Mouse (Mus musculus): ENCODE measurements around the gene Myo1e.

Myo1e gene

DNA sequence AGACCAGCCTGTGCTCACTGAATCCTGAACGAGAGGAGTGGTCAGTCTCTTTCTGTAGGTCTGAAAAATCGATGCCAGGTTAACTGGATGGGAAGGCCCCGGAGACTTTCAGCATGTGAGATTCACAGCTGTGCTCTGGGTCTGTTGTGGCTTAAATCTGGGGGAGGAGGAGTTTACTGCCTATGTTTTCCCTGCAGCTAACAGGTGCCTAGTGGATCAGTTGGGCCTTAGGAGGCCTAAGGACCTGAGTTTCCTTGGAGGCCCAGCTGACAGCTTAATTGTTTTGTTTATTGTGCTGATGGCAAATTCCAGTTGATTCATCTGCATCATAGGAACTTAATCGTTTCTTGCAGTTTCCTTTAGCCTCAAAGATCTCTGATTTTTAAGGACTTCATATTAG, 16.0 kb downstream of the Myo1e start:
- DNase-seq = no peak

DNA sequence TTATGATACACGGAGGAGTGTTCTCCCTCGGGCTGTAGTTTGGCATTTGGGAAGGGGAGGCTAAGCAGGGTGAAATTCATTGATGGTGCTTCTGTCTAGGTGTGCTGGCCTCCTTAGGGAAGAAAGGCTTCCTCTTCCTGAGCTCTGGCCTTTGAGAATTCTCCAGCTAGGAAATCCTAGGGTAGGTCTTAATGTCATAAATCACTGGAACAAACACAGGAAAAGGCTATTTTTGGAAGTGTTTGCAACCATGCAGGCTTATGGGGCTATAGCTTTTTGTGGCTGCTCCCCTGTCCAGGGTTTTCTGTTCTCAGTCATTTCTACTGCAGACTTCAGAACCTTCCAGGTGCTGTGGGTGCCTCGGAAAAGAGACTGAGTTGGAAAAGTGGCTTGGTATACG, 16.9 kb downstream of the Myo1e start:
- DNase-seq = no peak

DNA sequence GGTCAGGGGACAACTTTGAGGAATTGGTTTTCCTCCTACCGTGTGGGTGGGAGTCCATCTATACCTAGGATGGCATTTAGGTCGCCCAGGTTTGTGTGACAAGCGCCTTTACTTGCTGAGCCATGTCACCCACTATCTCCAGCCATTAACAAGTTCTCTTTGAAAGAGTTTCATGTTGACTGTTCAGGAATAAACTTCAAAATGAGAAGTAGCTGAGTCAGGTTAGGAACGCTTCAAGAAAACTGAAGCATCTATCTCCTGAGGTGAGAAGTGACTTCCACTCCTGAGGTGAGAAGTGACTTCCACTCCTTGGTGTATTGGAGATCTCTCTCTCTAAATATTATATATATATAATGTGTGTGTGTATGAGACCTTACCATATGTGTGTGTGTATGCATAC, 19.2 kb downstream of the Myo1e start:
- DNase-seq = no peak

DNA sequence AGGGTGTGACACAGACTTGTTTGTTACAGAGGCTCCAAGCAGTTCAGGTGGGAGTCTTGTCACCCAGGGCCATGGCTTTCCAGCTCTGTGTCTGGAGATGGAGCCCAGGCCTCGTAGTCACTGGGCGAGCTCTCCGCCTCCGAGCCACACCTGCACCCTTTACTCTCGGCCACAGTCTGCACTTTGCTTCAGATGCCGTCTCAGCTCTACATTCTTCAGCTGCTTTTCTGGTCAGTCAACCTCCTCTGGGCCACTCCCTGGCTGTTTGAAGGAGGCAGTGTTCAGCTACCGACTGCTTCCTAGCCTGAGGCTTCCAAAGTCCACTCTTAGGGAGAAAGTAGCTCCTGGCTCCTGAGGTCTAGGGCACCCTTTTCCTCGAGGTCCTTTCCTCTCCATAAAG, 22.7 kb downstream of the Myo1e start:
- no peak for DNase-seq

DNA sequence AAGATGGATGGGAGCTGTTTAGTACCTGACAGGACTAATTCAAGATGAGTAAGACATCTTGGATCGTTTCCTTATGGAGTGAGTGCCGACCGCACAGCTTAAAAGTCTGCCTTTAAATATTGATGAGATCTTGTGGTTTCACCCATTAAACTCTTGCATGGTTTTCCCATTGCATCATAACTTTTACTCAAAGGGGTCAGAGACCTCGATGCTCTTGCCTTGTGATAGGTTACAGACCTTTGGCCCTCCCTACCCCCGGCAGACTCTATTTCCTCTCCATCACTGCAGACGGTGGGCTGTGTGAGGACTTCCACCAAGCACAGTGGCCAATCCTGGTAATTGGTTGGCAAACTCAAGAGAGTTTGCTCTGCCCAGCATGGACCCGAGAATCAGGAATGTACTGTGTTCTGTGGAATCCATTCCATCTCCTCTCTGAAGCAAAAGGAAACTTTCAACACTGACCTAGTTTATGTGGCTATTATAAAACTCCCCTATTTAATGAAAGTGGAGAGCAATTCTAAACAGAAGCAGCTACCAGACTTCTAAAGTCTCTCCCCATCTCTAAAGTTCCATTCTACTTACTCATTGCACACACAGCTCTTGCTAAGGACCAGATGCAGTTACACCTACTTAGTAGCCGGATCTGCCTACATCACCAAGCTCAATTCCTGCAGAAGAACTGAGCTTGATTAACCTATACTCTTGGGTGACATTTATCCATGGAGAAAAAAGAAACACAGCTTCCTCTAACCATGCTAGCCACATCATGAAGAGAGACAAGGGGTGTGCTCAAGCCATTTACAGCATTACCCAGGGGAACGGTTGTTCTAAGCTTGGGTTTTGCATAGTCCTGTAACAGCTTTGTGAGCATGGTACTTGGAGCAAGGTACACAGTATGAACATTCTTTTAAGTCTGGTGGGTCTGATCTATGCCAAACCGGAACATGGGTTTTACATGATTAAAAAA, 25.2 kb downstream of the Myo1e start:
- no peak for DNase-seq

DNA sequence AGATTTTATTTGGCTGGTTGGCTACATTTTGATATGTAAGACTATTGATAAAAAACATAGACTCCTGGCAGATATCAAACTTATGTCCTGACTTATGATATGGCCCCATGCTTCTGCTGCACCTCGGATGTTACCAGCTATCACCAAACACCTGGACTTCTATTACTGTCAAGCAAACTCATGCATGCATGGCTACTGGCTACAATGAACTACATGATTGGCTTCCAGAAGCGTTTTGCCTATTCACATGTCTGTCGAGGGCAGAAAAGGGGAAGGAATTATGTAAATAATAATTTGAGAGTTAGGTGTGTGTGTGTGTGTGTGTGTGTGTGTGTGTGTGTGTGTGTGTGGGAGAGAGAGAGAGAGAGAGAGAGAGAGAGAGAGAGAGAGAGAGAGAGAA, 30.0 kb downstream of the Myo1e start:
- no peak for DNase-seq

DNA sequence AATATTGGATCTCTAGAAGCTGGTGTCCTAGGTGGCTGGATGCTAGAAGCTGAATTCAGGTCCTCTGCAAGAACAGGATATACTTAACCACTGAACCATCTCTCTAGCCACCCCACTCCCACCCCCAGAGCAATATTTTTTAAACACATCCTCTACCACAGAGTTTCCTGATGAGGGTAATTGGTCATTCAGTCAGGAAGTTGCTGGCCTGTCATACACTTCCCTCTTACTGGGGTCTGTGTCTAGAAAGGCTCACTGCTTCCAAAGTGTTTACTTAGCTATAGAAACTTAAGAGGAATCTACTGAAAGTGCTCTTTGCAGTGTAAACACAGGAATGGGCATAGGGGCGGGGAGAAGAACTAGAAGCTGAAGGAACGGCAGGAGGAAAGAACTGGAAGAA, 30.4 kb downstream of the Myo1e start:
- DNase-seq = no peak

DNA sequence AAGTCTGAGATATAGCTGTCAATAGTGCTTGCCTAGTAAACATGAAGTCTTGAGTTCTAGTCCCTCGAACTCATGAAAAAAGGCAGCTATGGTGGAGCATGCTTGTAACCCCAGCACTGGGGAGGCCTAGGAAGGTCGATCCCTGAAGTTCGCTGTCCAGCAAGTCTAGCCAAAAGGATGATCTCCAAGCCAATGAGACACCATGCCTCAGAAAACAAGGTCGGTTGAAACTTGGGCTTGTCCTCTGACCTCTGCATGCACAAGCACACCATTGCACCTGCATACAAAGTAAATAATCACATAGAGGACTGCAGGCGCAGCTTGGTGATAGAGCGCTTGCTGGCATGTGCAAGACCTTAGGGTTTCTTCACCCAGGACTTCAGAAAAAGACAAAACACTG, 31.2 kb downstream of the Myo1e start:
- no peak for DNase-seq

DNA sequence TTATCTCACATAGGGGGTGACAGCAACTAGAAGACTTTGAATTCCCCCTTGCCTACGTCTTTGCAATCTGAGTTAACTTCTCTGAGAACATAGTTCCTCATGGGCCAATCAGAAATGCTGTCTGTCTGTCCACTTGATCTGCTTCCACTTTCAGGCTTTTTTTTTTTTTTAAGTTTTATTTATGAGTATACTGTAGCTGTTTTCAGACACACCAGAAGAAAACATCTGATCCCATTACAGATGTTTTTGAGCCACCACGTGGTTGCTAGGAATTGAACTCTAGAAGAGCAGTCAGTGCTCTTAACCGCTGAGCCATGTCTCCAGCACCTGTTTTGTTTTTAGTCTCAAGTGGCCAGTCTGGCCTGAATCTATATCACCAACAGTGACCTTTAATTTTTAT, 32.1 kb downstream of the Myo1e start:
- no peak for DNase-seq

DNA sequence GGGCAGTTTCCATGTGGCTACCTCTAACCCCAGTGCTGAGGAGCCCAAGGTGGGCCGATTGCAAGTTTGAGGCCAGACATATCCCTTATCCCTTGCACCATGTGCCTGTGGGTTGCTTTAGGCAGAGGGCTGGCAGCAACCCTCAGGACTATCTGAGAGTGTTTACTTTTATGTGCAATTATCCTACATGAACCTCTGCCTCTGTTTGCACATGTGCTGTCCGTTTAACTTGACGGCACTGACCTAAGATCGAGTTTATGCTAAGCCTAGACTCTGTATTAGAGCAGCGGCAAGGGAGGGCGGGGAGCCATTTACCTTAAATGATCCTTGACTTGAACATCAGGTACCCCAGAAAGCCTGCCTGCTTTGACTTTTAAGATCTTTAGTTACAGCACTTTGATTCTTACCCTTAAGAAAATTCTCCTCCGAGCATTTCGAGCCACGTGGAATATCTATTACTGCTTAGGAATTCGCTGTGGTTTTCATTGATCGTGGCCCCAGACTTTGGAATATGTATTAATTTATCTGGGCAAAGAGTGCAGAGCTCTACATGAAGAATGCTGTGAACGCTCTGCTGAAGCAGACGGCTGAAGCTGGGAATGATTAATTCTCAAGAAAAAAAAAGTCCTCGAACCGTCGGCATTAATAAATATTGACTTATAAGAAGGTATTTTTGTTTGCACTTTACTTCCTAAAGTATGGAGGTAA, 33.7 kb downstream of the Myo1e start:
- DNase-seq = no peak

DNA sequence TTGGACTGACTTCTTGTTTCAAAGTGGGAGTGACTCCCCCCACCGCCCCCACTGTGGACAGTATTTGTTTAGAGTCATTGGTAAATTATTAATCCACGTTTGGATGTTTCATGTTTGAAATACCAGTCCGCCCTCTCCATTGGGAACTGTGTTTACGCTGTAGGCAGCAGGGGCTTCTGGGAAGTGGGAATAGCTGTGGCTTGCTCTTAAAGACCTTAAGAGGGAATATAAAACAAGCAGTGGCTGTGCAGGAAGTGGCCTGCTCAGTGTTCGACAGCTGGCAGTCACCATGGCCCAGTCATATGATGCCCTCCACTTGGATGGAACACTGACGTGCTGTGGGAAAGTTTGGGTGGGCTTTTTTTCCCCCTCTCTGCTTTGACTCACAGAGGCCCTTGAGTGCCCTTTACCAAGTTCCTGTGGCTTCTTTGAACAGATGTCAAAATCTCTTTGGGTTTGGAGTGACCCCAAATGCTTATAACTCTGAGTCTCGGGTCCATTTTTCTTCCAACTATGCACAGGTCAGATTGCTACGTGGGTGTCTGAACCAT, 34.3 kb downstream of the Myo1e start:
- DNase-seq = no peak

DNA sequence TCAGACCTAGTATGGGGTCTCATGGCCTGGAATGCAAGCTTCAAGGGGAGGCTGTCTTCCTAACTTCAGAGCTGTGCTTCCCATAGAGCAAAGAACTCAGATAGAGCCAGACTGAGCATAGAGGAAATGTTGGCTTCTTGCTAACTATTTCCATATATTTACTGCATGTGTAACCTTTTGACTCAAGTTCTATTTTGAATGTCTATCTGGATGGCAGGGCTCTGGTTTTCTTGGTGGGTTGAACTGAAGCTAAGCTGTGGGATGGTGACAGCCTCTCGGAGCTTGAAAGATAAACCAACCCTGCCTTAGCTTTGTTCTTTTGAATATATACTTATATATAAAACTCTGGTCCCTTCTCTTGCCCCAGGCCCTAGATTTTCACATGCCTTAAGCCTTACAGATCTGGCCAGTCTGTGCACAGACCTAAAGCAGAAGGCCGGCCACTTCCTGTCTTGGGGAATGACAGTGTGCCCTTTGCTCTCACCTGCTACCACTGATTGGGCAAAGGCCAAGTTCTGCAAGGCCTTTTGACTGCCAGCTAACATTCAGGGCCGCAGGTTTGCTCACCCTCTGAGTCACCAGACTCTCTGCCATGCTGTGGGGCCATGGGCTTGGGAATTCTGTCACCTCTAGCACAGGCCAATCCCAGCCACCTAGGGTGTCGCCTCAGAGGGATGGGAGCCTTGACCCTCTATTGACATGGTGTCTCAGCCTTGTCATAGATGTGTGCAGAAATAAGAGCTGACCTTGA, 35.1 kb downstream of the Myo1e start:
- no peak for DNase-seq

DNA sequence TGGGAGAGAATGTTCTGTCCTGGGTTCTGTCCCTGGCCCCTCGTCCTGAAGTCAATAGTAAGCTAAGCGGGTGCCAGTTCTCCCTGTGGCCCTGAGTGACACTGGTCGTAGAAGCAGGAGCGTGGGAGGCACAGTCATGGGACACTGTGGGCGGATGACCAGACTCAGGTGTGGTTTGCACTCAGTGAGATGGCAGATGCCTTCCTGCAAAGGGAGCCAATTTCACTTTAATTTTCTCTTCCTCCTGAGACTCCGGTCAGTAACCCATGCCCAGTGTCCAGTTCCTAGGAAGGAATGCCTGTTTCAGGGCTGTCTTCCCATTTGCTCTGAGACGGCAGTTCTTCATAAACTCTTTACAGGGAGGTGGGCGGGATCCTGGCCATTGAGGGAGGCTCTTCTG, 36.1 kb downstream of the Myo1e start:
- DNase-seq = no peak

DNA sequence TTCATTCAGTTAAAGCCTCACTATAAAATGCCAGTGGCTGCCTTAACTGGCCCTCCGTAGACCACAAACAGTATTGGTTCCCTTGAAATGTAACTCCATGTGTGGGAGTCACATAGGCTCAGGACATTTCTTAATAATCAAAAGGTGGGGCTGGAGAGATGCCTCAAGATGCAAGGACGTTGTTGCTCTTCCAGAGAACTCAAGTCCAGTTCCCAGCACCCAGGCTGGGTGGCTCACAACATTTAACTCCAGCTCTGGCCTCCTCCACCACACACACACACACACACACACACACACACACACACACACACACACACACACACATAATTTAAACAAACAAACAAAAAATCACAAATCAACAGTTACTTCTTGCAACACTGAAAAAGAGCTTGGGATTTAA, 36.6 kb downstream of the Myo1e start:
- no peak for DNase-seq

DNA sequence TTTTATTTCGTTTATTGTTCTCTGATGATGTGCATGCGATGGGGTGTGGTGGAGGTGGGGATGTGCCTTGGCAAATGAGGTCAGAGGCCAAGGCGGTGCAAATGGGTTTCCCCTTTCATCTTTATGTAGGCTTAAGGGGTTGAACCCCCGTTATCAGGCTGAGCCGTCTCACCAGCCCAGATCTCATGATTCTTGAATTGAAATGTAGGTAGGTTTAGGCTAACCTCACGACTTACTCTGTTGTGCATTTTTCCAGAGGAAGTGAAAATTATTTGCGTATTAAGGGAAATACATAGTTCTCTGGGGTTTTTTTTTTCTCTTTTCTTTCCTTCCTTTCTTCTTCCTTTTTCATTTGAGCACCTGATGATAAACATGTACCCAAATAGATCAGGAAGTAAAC, 37.0 kb downstream of the Myo1e start:
- DNase-seq = no peak

DNA sequence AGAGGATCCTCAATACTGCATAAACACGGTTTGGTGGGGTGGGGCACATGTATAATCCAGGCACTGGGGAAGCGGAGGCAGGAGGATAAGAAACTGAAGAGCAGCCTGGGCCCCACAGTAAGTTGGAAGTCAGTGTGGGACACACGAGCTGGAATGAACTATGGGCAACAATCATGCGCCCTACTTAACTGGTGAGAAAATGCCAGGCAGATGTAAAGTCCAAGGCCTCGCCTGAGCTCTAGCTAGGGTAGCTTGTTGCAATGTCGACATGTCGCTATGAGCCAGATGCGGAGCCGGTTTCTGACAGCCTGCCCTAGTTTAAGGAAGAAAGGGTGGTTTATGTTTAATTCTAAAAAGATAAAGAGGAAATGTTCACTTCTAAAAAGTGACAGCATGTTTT, 37.9 kb downstream of the Myo1e start:
- DNase-seq = no peak

DNA sequence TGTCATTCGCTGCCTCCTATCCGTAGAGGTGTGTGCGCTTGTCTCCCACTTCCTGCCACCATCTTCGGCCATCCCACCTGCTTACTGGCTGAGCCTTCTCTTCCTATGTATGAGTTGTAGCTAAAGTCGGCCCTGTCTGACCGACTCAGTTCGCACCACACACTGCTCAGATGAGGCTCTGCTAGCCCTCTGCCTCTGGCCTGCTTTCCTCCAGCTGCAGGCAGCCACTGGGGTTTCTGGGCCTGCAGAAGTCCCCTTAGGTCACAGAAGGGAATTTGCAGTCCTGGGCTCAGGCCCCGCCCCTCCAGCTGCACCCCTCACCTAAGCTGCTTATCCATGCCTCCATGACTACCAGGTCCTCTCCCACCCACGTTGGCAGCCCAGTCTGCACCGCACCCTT, 39.3 kb downstream of the Myo1e start:
- no peak for DNase-seq

DNA sequence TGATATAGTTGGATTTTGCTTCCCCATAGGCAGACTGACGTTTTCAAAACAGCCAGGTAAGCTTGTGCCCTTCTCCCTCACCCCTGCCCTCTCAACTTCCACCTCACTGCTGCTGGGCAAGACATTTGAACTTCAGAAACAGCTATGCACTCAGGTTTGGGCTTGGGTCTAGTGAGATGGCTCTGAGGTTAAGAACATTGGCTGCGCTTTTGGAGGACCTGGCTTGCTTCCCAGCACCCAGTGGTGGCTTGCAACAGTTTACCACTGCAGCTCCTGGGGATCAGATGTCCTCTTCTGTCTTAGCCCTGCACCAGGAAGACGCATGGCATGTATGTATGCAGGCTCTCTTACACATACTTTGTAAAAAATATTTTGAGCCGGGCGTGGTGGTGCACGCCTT, 40.9 kb downstream of the Myo1e start:
- DNase-seq = no peak

DNA sequence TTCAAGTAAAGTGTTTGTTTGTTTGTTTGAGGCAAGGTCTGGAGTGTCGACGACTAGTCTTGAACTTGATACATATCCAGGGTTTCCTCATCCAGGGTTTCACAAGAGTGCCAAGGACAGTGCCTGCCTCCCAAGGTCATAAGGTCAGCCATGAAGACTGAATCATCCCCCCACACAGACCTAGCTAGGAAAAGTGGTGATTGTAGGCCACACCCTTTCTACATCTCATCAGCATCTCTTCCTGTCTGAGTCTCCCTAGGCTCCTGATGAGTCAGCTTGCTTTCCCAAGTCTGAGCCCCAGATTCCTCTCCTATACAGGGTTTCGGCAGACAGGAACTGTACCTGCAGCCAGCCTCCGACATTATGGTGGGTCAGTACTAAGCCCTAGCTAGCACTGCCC, 41.7 kb downstream of the Myo1e start:
- no peak for DNase-seq

DNA sequence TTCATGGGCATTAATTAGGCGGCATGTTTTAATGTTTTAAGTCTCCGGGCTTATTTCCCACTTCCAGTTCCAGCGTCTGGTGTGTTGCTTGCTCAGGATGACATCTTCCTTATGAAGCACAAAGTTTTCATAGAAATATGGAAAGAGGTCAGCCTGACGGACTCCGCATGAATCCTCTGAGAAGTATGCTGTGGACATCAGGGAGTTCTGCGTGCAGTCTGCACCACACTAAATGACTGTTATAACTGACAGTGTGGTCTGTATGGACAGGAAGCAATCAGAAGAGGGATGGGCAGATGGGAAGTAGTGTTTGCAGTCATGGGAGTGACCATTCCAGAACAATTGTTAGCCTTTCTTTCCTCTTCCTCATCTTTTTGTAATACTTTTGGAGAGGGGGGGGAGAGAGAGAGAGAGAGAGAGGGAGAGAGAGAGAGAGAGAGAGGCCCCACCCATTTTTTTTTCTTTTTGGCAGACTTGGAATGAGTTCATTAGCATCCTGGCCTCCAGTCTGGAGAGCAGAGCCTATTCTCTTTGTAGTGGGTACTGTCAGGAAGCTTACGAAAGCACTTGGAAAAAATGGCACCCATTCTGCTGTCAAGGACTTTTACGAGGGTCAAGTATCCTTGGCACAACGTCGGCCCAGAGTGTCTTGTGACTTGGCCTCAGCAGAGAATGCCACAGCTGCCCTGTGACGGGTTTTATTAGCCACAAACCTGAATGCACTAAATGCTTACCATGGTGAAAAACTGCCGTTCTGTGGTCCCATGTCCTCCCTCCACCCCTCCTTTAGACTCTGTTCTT, 42.9 kb downstream of the Myo1e start:
- DNase-seq = no peak

DNA sequence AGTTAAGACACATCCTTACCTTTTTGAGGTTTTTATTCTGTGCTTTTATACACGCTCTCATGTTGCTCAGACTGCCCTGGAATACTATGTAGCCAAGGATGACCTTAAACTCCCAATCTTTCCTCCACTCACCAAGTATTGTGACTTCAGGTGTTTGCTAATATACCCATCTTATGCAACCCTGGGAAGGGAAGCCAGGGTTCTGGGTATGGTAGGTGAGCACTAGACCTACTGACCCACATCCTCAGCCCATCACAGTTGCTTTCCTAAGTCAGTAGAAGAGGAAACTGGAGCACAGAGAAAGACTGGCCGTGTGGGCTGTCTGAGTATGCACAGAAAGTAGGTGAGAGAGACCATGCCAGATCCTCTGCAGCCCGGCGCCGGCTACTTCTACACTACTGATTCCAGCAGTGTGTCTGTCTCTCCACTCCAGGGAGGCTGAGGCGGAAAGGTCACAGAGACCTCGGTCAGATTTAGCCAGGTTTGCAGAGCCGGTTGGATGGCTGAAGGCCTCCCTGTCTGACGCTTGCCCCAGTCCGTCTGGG, 44.4 kb downstream of the Myo1e start:
- DNase-seq = no peak

DNA sequence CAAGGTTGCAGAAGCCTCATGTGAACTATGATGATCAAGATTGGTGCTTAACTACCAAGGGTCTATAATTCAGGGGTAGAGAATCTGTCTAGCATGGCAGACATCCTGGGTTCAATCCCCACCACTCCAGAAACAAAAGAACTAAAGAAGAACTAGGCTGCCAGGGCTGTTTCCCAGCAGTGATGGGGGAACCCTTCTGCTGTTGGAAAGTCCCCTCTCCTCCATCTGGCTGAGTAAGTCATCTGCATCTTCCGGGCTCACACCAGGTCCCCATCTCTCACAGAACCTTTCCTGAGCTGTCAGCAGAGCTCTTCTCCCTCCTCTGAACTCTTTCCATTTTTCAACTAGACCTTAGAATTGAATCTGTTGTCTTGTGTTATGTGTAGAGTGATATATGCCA, 45.9 kb downstream of the Myo1e start:
- no peak for DNase-seq
